Mouse (Mus musculus) embryonic fibroblast, embryonic 13.5 days (primary cell): Measurements from ENCODE around the gene Slf1. TPM values are rescaled to one million over a fixed set of nuclear protein-coding genes. Genes with fewer than 3 reads are reported as not detected.
"Not testable (repeated sequence)": the region's sequence is repeated elsewhere in the genome, so short reads cannot be mapped to it uniquely, and the experiment has no call there.

Source experiments
- H3K27ac ChIP-seq: 2 replicates; pipeline ENCODE4 v1.5.1; 2012; ENCODE audit warnings: low read length, control low read depth, inconsistent platforms; ENCODE audit not compliant: insufficient read depth
- H3K4me1 ChIP-seq: 2 replicates; pipeline ENCODE4 v1.6.1; 2011; ENCODE audit warnings: low read length; ENCODE audit not compliant: control insufficient read depth, insufficient read depth
- H3K4me3 ChIP-seq: 2 replicates; pipeline ENCODE4 v1.5.1; 2011; ENCODE audit warnings: mild to moderate bottlenecking, control low read depth, low read length; ENCODE audit not compliant: insufficient read depth
- CTCF ChIP-seq: IDR thresholded peaks from 2 replicates; pipeline ENCODE4 v1.5.1; 2011; ENCODE audit warnings: mild to moderate bottlenecking, control low read depth, low read length, moderate library complexity, borderline replicate concordance; ENCODE audit not compliant: insufficient read depth
- POLR2A ChIP-seq: IDR thresholded peaks from 2 replicates; pipeline ENCODE4 v1.6.1; 2011; ENCODE audit warnings: low read depth, mild to moderate bottlenecking, control low read depth, low read length, moderate library complexity
- polyA plus RNA-seq: library from polyadenylated mRNA; stranded (reverse); fragments of >200 nt; gene quantifications from 2 replicates; pipeline ENCODE4 v1.2.4, GENCODE M21; 2011; ENCODE audit warnings: low read depth; ENCODE audit not compliant: missing spikeins, insufficient read length

Gene Slf1
- polyA plus RNA-seq, result 10.2 and 15.7 TPM in 2 replicates

DNA sequence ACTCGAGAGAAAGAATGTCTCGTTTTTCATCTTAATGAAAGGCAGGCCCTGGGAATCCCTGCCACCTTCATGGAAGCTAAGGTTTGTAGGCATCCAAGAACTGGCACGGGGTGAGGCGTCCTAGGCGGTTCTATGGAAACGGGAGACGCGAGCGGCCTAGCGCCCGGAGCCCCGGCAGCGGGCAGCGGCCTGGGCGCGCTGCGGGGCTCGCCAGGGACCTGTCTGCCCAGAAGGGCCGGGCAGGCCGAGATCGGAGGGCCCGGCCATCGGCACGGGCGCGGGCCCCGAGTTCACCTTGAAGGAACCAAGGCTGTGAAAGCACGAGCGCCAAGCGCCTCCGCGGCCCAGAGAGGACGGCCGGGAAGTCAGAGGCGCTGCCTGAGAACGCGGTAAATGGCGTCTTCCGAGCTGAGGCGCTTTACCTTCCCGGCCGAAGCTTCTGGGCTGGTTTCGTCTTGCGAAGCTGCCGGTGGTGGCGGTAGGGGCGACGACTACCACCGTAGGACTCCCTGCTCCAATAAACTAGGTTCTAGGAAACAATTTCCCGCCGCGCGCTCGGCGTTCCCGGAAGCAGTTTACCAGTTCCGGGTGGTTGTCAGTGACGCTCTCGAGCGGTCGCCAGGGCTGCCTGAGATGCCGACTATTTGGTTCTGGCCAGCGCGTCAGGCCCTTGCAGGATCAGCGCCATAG, at the start of gene Slf1, which contains the start of gene 2210408I21Rik:
Gene Slf1, minus strand, starts transcription at position 543 of the 690 bp plus-strand sequence.
Gene 2210408I21Rik, plus strand, starts transcription at position 610 of the 690 bp plus-strand sequence.
- Histone ChIP-seq H3K4me3 (peak within 1 kb of the TSS; percentile 83), H3K4me1 (no peaks in the 10 kb centered on the region), H3K27ac (no peak within 1 kb of the TSS)
- TF ChIP-seq CTCF (no peak), POLR2A (peak; percentile 59; the same call in 1 of the 2 replicates)

DNA sequence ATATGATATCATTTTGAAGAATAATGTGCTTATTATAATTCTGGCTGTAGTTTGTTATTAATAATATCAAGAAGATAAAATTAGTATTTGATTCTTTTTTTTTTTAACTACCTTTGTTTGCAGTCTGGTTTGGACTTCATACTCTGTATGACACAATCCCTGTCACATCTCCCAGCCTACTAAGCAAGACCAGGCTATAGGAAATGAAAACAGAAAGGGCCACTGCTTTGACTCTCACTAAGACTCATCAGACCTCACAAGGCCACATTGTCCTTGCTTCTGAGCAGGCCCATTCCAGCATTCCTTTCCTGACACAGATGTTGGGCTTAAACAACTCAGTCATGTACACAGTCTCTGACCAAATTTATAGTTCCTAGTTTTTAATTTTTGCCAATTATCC, 42.7 kb upstream of the Slf1 start:
- TF ChIP-seq CTCF (no peak), POLR2A (no peak)

DNA sequence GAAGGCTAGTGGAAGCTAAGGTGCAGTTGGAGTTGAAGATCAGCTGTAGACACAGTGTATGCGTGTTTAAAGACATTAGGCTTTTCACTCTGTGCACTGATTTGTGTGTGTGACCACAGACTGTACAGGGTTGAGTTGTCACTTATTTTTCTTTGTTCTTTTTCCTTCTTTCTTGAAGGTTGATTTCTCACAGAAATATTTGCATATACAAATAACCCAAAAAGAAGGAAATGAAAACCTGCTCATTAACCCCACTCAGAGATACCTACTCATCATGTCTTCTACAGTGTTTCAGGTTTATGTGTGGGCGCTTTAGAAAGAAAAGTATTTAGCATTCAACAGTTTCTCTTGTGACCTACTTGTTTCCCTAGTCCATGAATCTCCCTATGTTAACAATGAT, 5.6 kb upstream of the Slf1 start:
- Histone ChIP-seq H3K27ac (no peak overlapping the region), H3K4me3 (no peak overlapping the region), H3K4me1 (no peaks in the 10 kb centered on the region)
- TF ChIP-seq POLR2A (no peak), CTCF (no peak)

More for the DNA sequence above, 42.7 kb upstream of the Slf1 start:
- Histone ChIP-seq H3K4me1 (no peaks in the 10 kb centered on the region), H3K4me3 (no peak overlapping the region), H3K27ac (no peak overlapping the region)

DNA sequence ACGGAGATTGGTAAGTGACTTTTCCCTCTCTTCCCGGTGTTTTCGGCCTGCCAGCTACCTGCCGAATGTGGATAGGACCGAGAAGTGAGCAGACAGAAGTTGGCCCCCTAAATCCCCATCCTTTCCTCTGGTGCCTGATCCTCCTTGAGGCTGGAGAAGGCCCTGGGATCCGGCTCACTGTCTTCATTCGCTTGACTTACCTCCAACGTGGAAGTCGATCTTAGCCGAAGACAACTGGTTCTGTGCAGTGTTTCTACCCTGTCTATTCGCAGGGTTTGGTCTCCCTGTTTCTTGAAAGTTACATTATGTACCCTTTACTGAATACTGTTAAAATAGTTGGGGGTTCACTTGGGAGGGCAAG, 328 bp upstream of the Slf1 start:
- TF ChIP-seq CTCF (no peak), POLR2A (no peak; the same call in 1 of the 2 replicates)
- H3K4me3 ChIP-seq, result peak overlapping the region; percentile 62
- H3K27ac ChIP-seq, result no peak overlapping the region
- no peaks in the 10 kb centered on the region for H3K4me1 ChIP-seq

DNA sequence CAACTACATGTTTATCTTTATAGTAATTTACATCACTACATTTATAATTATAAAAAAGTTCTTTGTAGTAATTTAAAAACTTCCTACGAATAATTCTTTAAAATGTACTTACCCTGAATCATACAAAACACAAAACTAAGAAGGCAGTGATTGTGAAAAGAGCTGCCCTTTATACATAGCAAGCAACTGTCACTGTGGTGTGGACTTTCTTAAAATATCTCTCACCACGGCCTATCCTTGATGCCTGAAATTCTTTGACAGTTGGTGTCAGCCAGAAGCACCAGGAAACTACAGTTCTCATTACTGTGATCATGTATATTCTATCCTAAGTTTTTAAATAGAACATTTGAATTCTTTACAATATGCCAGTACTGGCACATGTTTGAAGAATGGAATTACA, 4.1 kb downstream of the Slf1 start:
- Histone ChIP-seq H3K4me3 (no peak overlapping the region), H3K4me1 (no peaks in the 10 kb centered on the region)
- no peak for TF ChIP-seq CTCF
- TF ChIP-seq POLR2A, result no peak

DNA sequence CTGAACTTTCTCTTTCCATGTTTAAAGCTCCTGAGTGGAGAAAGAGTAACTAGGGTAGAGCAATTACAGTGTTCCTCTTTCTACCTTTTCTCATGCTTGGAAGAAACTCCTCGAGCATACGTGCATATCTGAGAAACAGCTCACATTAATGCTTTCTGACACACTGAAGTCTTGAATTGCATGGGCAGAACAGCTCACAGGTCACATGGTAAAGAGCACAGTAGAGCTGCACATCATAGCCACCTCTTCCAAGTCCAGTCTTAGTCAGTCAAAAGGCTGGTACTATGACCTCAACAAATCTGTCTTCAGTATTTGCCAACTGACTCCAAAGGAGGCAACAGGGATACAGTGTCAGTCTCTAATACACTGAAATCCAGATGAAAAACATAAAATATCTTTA, 7.0 kb downstream of the Slf1 start:
- Histone ChIP-seq H3K4me1 (no peaks in the 10 kb centered on the region), H3K4me3 (no peak overlapping the region), H3K27ac (no peak overlapping the region)
- TF ChIP-seq POLR2A, result no peak

More for the DNA sequence above, 4.1 kb downstream of the Slf1 start:
- no peak overlapping the region for H3K27ac ChIP-seq

DNA sequence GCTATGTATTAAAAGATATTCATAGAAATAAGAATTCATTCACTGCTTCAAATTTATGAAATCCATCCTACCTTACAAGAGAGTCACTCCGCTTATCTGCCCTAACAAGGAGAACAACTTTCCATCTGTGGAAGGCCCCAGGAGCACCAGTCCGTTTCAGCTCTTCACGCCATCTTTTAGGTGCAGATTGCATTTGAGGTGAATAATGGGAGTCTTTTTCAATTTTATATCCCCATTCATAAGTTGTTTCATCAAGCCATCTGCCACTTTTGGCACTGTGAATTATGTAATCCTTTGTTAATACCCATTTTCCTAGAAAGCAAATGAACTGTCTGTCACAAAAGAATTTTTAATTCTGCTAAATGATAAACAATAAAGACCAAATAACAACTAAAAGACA, 10.1 kb downstream of the Slf1 start:
- Histone ChIP-seq H3K4me3 (no peak overlapping the region), H3K4me1 (no peaks in the 10 kb centered on the region), H3K27ac (no peak overlapping the region)
- TF ChIP-seq CTCF, result no peak
- TF ChIP-seq POLR2A, result no peak

DNA sequence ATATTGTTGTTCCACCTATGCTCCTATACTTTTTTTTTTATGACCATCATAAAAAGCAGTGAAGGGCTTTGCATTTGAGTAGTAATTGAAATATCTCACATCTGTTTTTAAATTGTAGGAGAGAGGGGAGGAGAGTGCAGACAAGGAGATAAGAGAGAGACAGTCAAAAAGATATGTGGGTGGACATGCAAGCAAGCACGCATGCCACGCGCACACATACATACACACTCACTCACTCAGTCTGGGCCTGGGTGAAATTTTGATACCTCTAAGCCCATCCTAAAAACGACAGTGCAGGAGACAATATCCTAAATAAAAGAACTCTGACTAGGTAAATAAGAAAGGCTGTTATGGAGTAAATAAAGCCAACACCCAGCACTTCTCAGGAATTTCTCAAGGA, 16.6 kb downstream of the Slf1 start:
- no peak for TF ChIP-seq CTCF
- TF ChIP-seq POLR2A, result no peak
- no peak overlapping the region for H3K4me3 ChIP-seq
- no peaks in the 10 kb centered on the region for H3K4me1 ChIP-seq
- H3K27ac ChIP-seq, result no peak overlapping the region

DNA sequence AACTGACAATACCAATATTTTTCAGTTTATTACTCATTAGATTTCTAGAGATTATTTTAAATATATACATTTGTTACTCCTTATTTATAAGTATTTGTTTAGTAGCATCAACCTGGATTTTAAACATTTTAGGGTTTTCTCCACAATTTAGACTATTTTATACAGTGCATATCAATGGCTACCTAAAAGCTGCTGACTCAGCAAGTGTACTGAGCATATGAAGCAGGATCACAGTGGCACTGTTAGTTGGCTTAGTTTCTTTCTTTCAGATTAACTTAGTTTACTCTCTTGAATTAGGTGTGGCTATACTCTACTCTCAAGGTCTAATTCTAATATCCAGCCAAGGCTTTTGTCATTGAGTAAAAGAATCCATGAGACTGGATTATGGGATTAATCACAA, 27.5 kb downstream of the Slf1 start:
- TF ChIP-seq POLR2A, result no peak
- no peak for TF ChIP-seq CTCF
- Histone ChIP-seq H3K4me1 (no peaks in the 10 kb centered on the region), H3K4me3 (no peak overlapping the region), H3K27ac (no peak overlapping the region)

DNA sequence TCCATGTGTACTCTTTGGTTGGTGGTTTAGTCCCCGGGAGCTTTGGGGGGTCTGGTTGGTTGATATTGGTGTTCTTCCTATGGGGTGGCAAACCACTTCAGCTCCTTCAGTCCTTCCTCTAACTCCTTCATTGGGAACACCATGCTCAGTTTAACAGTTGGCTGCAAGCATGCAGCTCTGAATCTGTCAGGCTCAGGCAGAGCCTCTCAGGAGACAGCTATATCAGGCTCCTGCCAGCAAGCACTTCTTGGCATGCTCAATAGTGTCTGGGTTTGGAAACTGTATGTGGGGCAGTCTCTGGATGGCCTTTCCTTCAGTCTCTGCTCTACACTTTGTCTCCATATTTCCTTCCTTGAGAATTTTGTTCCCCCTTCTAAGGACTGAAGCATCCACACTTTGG, 42.4 kb downstream of the Slf1 start:
- not testable (repeated sequence) for H3K4me3 ChIP-seq, H3K27ac ChIP-seq, H3K4me1 ChIP-seq

DNA sequence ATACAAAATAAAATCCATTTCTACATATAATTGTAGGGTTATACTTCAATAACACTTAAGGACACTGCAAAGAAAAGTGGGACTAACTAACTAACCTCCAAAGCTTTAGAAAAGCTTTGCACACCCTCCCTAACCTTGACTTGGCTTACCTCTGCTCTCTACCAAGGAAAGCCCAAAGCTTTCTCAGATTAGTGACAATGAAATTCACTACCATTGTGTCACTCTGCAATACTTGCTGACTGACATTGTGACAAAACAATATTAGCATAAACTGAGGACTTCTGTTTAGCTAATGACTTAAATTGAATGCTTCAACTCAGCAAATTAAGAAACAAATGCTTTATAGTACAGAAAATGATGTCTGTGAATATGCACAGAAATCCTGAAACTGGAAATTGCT, 63.2 kb downstream of the Slf1 start:
- Histone ChIP-seq H3K4me1 (no peaks in the 10 kb centered on the region), H3K4me3 (no peak overlapping the region), H3K27ac (no peak overlapping the region)
- TF ChIP-seq POLR2A (no peak), CTCF (no peak)
